Mouse (Mus musculus) lung, postnatal 10 days (tissue): ENCODE measurements around the gene Gm7534.

Experiments
- DNase-seq: peaks from one replicate; pipeline ENCODE4 v3.0.0; 2021

The Gm7534 gene

DNA sequence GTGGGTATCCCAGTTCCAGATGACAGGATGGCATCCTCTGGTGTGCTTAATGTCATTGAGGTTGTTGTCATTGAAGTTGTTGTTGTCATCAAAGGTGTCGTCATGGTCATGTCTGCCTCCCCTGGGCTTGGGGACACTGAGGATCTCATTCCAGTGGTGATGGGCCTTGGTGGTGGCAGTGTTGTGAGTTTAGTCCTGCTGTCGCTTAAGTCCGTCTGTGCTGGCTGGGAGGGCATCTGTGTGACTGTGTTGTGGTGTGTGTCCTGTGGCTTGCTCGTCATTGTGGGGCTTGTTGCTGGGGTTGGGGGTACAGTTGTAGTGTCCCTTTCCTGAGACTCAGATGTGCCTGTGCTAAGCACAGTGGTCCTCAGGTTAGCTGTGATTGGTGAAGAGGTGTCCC is at the start of gene Gm7534:
Gene Gm7534, minus strand, starts transcription at position 101 of the 400 bp plus-strand sequence.
- DNase-seq: no peak

DNA sequence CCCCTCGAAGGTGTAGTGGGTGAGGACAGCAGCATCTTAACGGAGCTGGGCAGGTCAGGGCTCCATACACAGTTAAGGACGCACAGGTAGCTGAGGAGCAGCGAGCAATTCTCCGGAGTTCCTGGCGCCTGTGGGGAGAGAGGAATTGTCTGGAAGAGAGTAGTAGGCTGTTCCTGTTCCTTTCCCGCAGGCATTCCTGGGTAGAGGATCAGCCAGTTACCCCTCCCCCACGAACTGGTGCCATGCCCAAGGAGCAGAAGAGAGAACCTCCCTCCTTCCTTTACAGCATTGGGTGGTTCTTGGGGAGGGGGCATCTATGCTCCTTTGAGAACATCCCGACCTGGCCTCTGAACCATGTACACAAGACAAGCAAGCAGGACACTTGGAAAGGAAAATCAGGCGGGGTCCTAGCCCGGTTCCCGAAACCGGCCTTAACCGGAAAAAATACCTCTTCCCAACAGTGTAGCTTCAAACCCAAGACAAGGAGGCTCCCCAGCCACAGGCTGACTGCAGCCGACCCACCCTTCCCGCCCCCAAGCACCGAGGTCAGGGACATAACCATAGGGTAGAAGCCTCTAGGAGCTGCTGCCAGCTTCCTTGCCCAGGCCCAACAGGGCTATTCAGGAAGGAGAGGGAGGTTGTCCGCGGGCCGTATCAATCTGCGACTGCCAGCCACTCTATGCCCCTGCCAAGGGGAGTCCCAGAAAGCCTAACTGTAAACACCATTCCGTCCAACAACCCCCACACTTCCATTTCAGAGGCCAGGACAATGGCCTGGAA is 49.5 kb upstream of the Gm7534 start:
- DNase-seq: peak; percentile 57

DNA sequence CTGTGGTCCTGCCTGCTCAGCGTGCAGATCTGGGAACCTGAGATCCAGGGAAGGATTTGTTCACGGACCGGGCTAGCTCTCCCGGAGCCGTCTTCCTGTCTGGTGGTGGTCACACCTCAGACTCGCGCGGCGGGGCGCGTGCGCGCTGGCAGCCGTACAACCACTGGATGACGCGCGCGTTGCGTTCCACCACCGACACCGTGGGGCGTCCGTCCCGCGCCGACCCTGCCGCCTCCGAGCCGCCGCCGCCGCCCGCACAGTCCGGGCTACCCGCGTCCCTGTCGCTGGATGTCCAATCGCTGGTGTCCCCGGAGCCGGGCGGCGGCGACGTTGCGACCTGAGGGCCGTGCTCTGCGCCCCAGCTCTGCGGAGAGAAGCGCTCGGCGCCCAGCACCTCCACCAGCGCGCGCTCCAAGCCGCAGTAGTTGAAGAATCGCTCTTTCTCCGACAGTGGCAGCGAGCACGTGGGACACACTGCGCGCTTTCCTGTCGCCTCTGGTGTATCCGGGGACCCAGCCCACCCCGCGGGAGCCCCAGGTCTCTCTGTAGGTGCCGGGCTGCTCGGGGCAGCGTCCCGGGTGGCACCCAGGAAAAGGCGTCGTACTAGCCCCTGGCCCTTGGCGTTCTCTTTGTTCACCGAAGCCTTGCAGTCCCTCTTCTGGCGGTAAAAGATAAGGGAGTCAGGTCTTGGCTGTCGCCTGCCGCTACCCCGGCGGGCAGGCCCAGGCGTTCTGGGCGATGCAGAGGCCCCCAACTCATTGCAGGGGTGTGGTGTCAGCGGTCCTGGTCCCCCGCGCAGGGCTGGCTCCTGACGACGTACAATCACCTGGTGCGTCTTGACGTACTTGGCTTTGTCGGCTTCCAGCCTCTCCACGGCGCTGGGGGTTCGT is 48.7 kb upstream of the Gm7534 start:
- peak; percentile 48 for DNase-seq

DNA sequence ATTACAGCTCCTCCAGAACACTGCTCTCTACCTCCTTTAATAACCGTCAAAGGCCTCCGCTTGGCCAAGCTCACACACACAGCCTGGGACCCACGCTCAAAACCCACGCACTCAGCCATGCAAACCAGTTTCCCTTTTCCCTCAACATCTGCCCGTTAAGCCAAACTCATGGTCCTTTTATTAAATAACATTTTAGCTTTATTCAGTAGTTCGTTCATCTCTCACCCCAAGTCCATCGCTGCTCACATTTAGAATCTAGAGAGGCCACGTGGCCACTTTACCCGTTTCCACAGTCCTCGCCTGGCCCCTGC is 48.1 kb upstream of the Gm7534 start:
- DNase-seq: no peak

DNA sequence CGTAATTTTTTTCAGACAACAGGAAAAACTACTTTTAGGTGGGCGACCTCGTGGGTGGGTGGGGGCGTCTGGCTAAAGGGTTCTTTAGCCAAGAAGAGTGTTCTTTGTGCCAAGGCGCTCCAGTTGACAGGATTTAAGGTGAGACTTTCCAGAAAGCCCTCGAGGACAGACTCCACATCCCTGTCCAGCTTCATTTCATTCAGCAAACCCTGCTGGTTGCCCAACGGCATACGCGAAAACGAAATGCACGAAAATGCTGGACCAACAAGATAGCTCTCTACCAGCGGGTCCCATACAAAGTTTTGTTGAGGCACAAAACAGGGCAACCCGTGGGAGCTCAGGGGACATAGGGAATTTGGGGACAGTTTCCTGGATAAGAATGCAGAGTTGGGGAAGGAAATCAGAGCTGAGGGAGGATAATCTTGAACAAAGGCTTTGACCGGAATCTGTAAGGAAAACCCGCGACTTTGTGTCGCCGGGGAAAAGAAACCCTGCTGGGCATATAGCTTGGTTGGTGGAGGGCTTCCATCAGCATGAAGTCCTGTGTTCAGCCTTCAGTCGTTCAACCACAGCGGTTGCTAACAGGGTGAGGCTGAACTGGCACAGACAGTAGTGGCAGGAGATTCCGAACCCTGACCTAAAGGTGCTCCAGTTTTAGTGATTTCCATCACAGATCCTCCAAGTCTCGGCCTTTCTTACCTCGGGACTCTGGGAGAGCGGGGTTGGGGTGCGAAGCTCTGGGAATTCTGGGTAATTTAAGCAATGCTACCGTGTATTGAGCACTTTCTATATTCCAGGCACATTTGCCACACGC is 47.5 kb upstream of the Gm7534 start:
- no peak for DNase-seq

DNA sequence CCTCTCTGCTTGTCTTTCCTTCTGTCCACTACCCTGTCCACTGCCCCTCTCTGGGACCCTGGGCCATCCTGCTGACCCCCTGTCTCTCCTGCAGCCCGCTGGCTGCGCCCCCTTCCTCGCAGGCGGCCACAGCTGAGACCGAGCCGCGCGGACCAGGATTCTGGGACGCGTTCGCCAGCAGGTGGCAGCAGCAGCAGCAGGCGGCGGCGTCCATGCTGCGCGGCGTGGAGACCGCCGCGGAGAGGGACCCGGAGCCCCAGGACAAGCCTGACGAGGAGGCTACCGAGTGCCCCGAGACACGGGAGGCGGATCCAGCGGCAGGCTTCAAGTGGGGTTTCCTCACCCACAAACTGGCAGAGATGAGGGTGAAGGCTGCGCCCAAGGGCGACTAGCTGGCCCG is 46.8 kb upstream of the Gm7534 start:
- peak; percentile 84 for DNase-seq

DNA sequence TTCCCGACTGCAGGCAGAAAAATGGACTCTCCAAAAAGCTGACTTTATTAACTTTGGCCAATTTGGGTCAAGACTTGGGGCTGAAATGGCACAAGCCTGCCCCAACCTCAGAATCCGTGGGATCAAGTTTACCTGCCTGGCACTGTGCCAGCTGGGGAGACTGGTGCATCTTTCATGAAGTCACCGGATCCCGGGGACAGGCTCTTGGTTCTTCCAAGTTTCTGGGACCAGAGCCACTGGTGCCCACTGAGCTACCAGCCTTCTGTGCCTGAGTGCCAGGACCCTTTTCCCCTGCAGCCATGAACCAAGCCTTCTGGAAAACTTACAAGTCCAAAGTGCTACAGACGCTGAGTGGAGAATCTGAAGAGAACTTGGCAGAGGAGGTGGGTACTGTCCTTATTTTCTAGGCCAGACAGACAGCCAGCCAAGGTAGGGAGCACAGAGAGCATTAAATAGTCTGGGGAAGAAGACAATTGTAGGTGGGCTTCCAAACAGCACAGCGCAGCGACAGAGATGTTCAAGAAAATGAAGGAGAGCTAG is 44.0 kb upstream of the Gm7534 start, which contains the start of gene Gm30191:
Gene Gm30191, plus strand, starts transcription at position 217 of the 540 bp plus-strand sequence.
- DNase-seq: no peak

DNA sequence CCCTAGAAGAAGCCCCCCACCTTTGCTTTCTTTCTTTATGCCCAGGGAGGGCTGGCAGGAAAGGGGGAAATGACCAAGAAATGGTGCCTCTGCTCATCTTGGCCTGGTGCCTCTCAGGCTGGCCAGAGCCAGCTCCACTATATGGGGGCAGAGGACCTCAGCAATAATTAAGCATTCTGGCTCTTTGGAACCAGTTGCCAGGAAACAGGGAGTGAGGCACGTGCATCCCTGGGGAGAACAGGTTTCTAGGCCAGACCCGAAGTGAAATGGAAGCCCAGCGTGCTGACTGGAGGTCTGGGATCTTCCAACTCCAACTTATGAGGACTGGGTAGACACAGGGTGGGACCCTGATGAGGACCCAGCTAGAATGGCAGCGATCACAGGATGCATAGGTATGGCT is 43.5 kb upstream of the Gm7534 start:
- DNase-seq: no peak

DNA sequence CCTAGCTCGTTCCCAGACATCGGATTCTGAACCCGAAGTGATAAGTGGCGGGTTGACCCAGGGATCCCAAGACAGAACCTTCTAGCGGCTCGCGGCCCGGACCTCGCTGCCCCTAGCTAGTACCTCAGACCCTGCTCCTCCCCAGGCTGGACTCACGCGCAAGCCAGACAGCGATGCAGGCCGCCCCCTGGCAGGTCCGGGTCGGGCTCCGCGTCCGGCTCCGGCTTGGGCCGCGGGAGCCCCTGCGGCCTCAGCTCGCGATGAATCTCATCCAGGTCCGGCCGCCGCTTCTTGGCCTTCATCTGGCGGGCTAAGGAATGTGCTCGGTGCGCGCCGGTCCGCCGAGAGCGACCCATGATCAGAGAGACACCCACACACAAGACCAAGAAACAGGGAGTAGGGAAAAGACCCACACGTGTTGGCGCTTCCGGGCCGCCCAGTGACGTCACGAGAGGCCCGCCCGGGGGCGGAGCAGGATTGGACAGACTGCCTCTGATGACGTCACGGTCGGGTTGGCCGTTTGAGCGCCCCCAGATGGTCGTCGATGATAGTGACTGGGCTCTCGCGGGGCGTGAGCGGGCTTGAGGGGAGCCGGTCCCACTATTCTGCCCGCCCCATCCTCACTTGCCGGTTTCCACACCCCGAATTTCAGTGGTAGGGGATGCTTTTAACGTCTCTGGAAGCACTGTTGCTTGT is 42.5 kb upstream of the Gm7534 start, which contains the start of gene Zfp593:
Gene Zfp593, minus strand, starts transcription at position 445 of the 696 bp plus-strand sequence.
- peak; percentile 96 for DNase-seq

DNA sequence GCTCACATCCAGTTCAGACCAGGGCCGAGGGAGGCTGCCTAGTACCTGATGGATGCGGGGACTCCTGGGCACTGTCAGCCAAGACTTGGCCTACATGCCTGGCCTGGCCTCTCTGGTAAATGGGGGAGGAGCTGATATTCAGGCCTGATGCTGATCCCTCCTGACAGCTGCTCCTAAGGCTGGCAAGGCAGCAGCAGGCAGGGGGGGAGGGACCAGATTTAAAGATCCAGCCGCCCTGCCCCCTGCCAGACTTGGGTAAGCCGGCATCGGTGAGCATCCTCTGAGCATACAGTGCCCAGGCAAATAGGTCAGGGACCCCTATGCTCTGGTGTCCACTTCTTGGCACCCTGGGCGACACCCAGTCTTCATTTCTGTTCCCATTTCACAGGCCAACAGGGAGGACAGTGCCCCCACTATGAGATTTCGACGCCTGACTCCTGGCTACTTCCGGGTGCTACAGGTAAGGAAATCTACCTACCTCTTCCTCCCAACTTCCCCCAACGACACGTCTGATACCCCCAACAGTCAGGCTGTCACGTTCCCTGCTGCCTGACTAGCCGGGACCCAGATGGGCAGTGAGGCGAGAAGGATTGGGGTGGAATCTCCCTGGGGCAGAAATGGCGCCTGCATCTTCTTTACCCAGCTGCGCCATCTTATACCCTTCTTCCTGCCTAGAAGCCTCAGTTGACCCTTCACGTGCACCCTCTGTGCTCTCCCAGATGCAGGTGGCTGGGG is 40.9 kb upstream of the Gm7534 start, which contains the start of gene E130218I03Rik:
Gene E130218I03Rik, plus strand, starts transcription at position 147 of the 735 bp plus-strand sequence.
- no peak for DNase-seq

DNA sequence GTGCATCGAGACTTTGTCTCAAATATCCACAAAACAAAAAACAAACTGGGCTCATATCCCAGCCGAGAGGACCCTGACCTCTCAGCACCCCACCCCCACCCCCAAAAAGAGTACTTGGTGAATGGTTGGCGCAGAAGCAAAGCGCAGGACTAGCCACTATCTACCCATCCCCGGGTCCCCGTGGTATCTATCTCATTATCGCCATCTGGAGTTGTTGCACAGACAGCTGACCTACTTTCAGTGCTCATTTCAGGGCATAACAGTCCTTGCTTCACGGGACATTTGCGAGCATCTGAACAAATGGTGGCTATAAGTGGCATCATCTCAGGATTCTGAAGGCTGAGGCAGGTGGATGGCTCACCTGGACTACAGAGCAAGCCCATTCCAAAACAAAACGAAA is 35.9 kb upstream of the Gm7534 start:
- DNase-seq: no peak

DNA sequence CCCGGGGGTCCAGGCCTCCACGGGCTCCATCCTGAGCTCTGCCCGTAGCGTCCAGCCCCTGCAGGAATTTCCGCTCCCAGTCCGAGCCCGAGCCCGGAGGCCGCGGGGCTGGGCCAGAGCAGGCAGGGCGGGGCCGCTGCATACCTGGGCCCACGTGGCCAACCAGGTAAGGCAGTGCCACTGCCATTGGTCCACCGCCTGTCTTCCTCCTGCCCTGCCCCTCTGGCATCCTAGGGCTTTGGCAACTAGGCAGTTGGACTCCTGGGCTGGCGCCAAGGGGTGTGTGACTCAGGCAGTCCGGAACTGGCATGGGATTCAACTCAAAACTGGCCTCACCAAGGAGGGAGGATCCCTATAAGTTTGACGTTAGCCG is 35.5 kb upstream of the Gm7534 start, which contains the start of gene Cnksr1:
Gene Cnksr1, minus strand, starts transcription at position 121 of the 373 bp plus-strand sequence.
- DNase-seq: peak; percentile 93

DNA sequence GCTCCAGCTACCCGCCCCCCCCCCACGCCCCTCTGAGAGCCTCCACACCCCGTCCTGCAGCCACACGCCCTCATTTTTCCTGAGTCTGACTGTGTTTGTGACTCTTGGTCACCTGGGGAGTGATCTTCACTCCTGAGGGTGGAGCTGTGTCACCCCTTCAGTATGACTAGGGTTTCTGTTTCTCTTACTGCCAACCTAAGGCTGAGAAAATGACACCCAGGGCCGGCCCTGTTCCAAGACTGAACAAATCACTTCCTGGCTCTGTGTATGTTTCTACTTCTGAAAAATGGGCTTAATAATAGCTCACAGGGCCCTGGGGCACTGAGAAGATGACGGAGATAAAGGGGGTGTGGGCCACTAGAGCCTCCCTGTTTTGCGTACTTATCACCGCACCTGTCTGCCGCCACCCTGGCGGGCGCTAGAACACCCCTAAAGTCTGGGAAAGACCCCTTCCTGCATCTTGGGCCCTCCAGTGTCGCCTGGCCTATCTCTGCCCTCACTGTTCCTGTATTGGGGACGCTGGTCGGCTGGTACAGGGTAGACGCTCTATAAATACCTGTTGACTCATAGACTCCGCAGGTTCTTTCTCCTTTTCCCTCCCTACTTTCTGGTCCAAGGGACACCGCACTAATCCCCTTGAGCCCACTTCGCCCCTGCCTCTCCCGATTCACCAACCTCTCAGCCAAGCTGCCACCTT is 34.9 kb upstream of the Gm7534 start:
- DNase-seq: no peak

DNA sequence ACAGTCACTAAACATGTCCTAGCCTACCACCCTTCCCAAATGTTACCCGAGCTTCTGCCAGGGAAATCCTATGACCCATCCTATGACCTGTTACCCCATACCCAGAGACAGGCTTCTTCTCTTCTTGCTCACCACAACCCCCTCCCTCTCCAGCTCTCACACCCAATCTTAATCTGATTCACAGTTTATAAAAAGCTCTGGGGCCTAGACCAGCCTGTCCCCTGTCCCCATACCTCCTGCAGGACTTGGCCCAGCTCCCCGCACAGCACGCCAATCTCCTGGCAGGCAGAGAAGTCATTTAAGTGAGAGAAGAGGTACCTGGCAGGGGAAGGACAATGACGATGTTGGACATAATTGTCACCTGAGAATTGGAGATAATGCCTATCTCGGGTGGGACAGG is 32.1 kb upstream of the Gm7534 start:
- DNase-seq: no peak

DNA sequence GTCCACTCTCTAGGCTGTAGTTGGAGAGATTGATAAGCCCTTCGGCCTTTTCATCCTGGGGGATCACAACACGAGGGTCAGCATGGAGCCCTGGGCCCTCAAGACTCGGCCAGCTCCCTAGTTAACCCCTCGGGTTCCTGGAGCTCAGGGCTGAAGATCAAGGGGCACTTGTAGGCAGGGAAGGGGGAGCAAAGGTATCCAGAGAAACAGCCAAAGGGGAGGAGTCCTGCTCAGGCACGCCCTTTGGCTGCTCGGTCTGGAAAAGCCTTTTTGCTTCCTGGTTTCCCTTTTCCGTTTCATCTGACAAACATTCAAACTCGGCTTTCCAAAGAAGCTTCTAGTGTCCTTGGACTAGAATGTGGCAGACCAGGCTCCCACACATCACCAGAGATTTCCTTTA is 27.6 kb upstream of the Gm7534 start:
- no peak for DNase-seq

DNA sequence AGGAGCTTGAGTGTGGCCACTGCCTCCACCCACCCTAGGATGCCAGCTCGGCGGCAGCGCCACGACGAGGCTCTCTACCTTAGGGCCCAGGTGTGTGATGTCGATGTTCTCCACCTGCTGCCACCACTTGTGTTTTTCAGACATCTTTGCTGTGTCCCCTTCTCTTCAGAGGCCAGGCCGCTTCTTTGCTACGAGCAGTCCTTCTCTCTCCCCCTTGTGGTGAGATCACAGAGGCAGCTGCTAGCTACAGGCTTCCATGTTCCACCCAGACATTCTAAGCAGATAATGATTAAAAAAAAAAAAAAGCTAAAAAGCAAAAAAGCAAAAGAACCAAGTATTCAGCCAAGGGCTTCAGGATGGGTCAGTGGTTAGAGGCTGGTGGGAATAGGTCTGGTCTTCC is 24.4 kb upstream of the Gm7534 start, which contains the start of gene Catsper4:
Gene Catsper4, minus strand, starts transcription at position 190 of the 400 bp plus-strand sequence.
- DNase-seq: no peak

DNA sequence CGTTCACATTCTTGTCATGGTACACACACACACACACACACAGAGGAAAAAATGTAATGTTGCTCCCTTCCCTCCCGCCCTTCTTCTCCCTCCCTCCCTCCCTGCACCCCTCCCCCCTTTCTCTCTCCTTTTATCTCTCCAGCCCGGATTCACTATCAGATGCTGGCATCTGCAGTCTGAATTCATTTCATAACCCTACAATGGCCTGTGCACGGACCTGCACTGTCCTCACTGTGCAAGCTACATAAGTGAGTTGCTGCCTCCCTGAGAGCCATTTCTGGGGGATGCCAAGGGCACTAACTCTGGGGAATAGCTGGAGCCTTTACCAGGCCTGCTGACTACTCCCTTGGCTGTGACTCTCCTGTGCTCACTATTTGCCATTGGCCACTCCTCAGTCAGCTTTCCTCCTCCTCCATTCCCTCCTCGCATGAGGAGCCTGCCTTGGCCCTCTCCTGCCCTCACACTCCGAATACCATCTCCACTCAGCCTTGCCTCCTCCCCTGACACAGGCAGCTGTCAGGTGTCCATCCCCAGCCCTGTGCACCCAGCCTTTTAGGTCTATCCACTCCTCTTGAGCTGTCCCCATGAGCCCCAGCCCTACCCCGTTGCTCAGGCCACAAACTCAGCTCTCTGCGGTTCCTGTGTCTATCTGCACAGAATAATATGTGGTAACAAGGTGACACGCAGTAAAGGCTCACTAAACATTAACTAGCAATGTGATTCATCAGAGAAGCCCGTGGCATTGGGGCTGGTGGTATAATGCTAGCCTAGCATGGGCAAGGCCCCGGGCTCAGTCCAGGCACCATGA is 20.2 kb upstream of the Gm7534 start:
- DNase-seq: no peak

DNA sequence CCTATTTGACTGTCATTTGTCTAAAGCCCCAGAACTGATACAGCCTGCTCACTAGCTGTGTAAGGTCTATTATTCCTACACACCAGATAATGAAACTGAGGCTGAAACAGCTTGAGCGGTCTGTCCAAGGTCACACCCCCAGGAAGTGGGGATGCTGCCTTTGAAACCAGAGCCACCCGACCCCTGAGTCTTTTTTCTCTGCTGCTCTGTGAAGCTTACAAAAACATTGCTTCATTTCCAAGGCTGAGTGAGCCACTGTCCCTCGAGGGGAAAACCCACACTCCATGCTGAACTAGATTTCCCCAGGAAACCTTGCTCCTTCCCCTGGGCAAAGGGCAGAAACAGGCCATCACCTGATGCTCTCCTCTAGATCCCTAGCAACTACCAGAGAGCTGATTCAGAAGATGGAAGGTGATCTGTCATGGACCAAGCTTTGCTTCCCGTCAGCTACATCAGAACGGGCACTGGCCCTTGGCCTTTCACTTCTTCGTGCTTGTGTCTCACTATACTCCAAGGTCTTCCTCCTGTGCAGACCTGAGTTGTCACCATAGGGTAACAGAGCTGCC is 3.8 kb upstream of the Gm7534 start:
- no peak for DNase-seq

DNA sequence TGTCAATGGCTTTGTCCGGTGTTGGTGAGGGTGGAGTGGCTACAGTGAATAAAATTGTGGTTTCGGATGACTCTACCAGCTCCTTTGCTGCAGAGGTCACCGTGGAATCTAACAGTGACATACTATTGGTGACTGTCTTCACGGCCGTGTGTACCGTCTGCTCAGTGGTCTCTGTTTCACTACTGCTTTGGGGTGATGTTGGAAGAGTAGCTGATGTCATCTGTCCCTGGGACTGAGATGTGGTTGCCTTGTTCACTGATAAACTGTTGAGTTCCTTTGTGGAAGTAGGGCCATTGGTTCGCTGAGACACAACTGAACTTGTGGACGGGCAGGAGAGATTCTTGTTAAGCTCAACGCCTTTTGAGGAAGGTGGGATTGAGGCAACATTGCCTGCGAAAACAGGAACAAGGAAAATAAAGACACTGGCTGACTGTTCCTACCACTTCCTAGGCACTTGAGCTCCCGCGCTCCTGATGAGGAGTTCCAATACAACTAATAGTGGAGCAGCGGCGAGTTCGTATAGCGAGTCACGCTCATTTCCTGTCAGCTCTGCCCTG is 614 bp upstream of the Gm7534 start:
- no peak for DNase-seq
